Mouse (Mus musculus): ENCODE data around the gene Klhl3. TPM values are rescaled to one million over a fixed set of nuclear protein-coding genes. Genes with fewer than 3 reads are reported as not detected.

The Klhl3 gene
- total and polyA plus RNA-seq, 2 experiments from 2014 or later, result 5.6 to 7.4 TPM

DNA sequence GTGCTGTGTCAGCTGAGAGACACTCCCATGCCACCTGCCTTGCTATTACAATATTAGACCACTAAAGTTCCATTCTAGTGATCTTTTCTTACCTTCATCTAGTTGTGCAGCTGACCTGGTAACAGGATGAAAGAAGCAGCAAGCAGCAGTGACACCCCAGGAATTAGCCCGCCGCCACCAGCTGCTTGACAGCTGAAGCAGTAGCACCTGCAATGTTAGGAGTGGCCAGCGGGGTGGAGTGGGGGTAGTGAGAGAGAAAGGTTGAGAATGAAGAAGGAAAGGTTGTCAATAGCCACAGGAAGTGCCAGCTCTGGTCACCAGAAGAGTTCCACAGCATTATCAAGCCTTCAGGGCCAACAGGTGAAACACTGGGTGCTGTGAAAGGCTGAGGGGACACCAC, 18.3 kb upstream of the Klhl3 start:
- Histone ChIP-seq H3K4me3 (ENCODE audit: low read depth, low read length) (no peak overlapping the region), H3K4me1 (ENCODE audit: control insufficient read depth, insufficient read depth) (peaks cover 7% of the 10 kb centered on the region; the same call in 1 of the 2 replicates), H3K9ac (replicated peaks; ENCODE audit: low read depth, low read length) (no peak overlapping the region), H3K4me2 (ENCODE audit: low read depth, low read length) (no peak overlapping the region), H3K27ac (ENCODE audit: low read depth) (no peak overlapping the region), H3K27me3 (ENCODE audit: control insufficient read depth, insufficient read depth, low read length) (no peaks in the 10 kb centered on the region), H3K9me3 (replicated peaks; ENCODE audit: control insufficient read depth, low read length) (no peaks in the 10 kb centered on the region), H3K36me3 (replicated peaks; ENCODE audit: control insufficient read depth, insufficient read depth, low read length) (no peaks in the 10 kb centered on the region)
- no peak for TF ChIP-seq EP300 (IDR thresholded peaks at IDR 0.05; ENCODE audit: low read depth)
- no peak for TF ChIP-seq CTCF (IDR thresholded peaks at IDR 0.05; ENCODE audit: low read depth)
- DNase-seq (ENCODE audit: low spot score) (no peak), ATAC-seq (ENCODE audit: insufficient read depth, low read depth) (no peak)
- 41% methylated on average over 3 of the region's 3 CpGs for WGBS

DNA sequence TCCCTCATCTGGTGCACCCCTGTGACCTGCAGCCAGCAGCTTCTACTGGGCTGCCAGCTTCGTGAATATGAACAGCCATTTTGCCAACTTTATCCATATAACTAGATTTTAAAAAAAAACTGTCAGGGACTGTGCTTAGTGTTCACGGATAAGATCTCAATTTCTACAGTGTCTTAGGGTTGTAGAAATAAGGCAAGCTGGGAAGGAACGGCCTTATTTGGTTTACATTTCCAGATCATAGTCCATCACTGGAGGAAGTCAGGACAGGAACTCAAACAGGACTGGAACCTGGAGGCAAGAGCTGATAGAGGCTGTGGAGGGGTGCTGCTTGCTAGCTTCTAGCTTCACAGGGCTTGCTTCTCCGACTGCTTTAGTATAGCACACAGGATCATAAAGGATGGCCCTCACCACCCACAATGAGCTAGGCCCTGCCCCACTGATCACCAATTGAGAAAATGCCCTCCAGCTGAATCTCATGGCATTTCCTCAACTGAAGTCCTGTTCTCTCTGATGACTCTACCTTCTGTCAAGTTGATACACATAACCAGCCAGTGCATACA, 16.4 kb upstream of the Klhl3 start:
- peaks cover 6% of the 10 kb centered on the region; the same call in 1 of the 2 replicates for H3K36me3 ChIP-seq (replicated peaks; ENCODE audit: control insufficient read depth, insufficient read depth, low read length)
- peak overlapping the region; percentile 98 for H3K27ac ChIP-seq (ENCODE audit: low read depth)
- TF ChIP-seq CTCF (IDR thresholded peaks at IDR 0.05; ENCODE audit: low read depth) (no peak), EP300 (IDR thresholded peaks at IDR 0.05; ENCODE audit: low read depth) (no peak)
- peaks cover 16% of the 10 kb centered on the region for H3K4me1 ChIP-seq (ENCODE audit: control insufficient read depth, insufficient read depth)
- H3K4me3 ChIP-seq (ENCODE audit: low read depth, low read length), result peak overlapping the region; percentile 94
- DNase-seq (ENCODE audit: low spot score), result no peak
- WGBS, result 28% methylated on average over 4 of the region's 4 CpGs
- no peak for ATAC-seq (ENCODE audit: insufficient read depth, low read depth)
- no peaks in the 10 kb centered on the region for H3K27me3 ChIP-seq (ENCODE audit: control insufficient read depth, insufficient read depth, low read length)
- peak overlapping the region; percentile 97 for H3K9ac ChIP-seq (replicated peaks; ENCODE audit: low read depth, low read length)
- H3K4me2 ChIP-seq (ENCODE audit: low read depth, low read length), result peak overlapping the region; percentile 86
- no peaks in the 10 kb centered on the region for H3K9me3 ChIP-seq (replicated peaks; ENCODE audit: control insufficient read depth, low read length)

DNA sequence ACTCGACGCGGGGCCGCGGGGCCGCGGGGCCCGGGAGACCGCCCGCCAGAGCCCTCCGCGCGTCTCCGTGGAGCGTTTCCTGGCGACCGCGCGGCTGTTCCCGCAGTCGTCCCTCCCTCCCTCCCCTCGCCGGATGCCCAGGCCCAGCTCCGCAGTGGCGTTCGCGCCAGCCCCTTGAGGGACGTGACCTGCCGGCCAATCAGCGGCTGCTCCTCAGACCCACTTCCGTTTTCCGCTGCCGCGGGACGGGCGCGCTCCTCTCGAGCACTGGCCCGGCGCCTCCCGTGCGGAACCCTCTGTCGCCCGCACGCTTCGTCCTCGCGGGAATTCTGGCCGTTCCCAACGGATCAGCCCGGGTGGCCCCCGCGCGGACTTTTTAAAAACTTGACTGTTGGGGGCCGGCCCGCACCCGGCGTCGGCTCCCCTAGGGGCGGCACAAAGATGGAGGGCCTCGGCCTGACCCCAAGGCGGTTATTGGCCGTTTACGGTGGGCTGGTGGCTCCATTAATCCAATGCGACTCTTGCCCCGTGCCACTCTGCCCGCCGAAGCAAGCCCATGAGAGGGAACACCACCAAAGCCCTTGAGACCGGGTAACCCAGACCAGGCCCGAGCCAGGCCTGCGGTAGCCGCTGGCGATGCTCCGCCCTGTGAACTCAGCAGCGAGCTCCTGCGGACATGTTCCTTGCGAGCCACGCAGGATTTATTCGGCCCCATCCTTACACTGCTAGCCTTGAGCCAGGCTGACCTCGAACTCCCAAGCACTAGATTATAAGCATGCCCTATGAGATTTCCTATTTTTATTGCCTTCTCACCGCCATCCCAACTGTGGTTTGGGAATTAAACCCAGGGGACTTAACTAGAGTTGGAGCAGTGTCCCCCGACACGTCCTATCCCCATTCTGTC, 15.6 kb upstream of the Klhl3 start:
- no peaks in the 10 kb centered on the region for H3K9me3 ChIP-seq (replicated peaks; ENCODE audit: control insufficient read depth, low read length)
- H3K4me3 ChIP-seq (ENCODE audit: low read depth, low read length), result peak overlapping the region; percentile 94
- TF ChIP-seq EP300 (IDR thresholded peaks at IDR 0.05; ENCODE audit: low read depth) (peak; percentile 73), CTCF (IDR thresholded peaks at IDR 0.05; ENCODE audit: low read depth) (no peak)
- peak; percentile 95 for ATAC-seq (ENCODE audit: insufficient read depth, low read depth)
- peak overlapping the region; percentile 98 for H3K27ac ChIP-seq (ENCODE audit: low read depth)
- peak overlapping the region; percentile 86 for H3K4me2 ChIP-seq (ENCODE audit: low read depth, low read length)
- WGBS, result under 1% methylated on average over 72 of the region's 83 CpGs
- peaks cover 6% of the 10 kb centered on the region; the same call in 1 of the 2 replicates for H3K36me3 ChIP-seq (replicated peaks; ENCODE audit: control insufficient read depth, insufficient read depth, low read length)
- H3K27me3 ChIP-seq (ENCODE audit: control insufficient read depth, insufficient read depth, low read length), result no peaks in the 10 kb centered on the region
- H3K9ac ChIP-seq (replicated peaks; ENCODE audit: low read depth, low read length), result peak overlapping the region; percentile 97
- peak; percentile 94 for DNase-seq (ENCODE audit: low spot score)
- peaks cover 16% of the 10 kb centered on the region for H3K4me1 ChIP-seq (ENCODE audit: control insufficient read depth, insufficient read depth)

DNA sequence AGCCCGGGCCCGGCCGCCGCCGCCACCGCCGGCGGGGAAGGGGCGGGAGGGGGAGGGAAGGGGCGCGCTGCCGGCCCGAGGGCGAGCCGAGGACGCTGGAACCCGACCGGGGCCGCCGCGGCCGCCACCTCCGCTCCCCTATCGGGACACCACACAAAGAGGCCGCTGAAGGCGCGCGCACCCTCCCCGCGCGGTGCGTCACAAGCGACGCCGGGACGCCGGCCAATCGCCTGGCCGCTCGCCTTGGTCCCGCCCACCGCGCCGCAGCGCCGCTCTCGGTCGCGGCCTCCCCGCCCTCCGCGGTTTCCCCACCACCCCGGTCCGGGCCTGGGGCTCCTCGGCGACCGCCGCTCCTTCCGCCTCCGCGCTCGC, 15.0 kb upstream of the Klhl3 start, which contains the start of gene Hnrnpa0:
Gene Hnrnpa0, minus strand, starts transcription at position 161 of the 372 bp plus-strand sequence.
- Histone ChIP-seq H3K27me3 (ENCODE audit: control insufficient read depth, insufficient read depth, low read length) (no peaks in the 10 kb centered on the region), H3K27ac (ENCODE audit: low read depth) (peak within 1 kb of the TSS; percentile 98), H3K9me3 (replicated peaks; ENCODE audit: control insufficient read depth, low read length) (no peaks in the 10 kb centered on the region), H3K9ac (replicated peaks; ENCODE audit: low read depth, low read length) (peak within 1 kb of the TSS; percentile 97), H3K4me1 (ENCODE audit: control insufficient read depth, insufficient read depth) (peaks cover 23% of the 10 kb centered on the region), H3K4me2 (ENCODE audit: low read depth, low read length) (peak within 1 kb of the TSS; percentile 86), H3K36me3 (replicated peaks; ENCODE audit: control insufficient read depth, insufficient read depth, low read length) (peaks cover 6% of the 10 kb centered on the region; the same call in 1 of the 2 replicates), H3K4me3 (ENCODE audit: low read depth, low read length) (peak within 1 kb of the TSS; percentile 94)
- WGBS, result 0% methylated on average over 14 of the region's 62 CpGs
- DNase-seq (ENCODE audit: low spot score), result peak; percentile 84
- no peak for TF ChIP-seq CTCF (IDR thresholded peaks at IDR 0.05; ENCODE audit: low read depth)
- TF ChIP-seq EP300 (IDR thresholded peaks at IDR 0.05; ENCODE audit: low read depth), result no peak
- peak; percentile 92 for ATAC-seq (ENCODE audit: insufficient read depth, low read depth)

- Histone ChIP-seq H3K27me3 (ENCODE audit: control insufficient read depth, insufficient read depth, low read length) (no peaks in the 10 kb centered on the region), H3K9ac (replicated peaks; ENCODE audit: low read depth, low read length) (peak overlapping the region; percentile 97), H3K4me1 (ENCODE audit: control insufficient read depth, insufficient read depth) (peaks cover 27% of the 10 kb centered on the region), H3K9me3 (replicated peaks; ENCODE audit: control insufficient read depth, low read length) (no peaks in the 10 kb centered on the region), H3K36me3 (replicated peaks; ENCODE audit: control insufficient read depth, insufficient read depth, low read length) (peaks cover 6% of the 10 kb centered on the region; the same call in 1 of the 2 replicates), H3K27ac (ENCODE audit: low read depth) (peak overlapping the region; percentile 98), H3K4me3 (ENCODE audit: low read depth, low read length) (peak overlapping the region; percentile 94), H3K4me2 (ENCODE audit: low read depth, low read length) (peak overlapping the region; percentile 86)
- DNase-seq (ENCODE audit: low spot score) (no peak), ATAC-seq (ENCODE audit: insufficient read depth, low read depth) (peak; percentile 15)
- TF ChIP-seq CTCF (IDR thresholded peaks at IDR 0.05; ENCODE audit: low read depth), result no peak
- no peak for TF ChIP-seq EP300 (IDR thresholded peaks at IDR 0.05; ENCODE audit: low read depth)
- WGBS, result under 1% methylated on average over 75 of the region's 81 CpGs
Observed at GRCm38 (mm10) chr13:58127766-58128361, 14.5 kb upstream of the Klhl3 start.

All from heart, postnatal 0 days (tissue).